Mouse (Mus musculus): ENCODE results near the gene Pik3r1.
A peak's percentile ranks its signal among the peaks of the same experiment; 100 is the strongest.

Gene Pik3r1

DNA sequence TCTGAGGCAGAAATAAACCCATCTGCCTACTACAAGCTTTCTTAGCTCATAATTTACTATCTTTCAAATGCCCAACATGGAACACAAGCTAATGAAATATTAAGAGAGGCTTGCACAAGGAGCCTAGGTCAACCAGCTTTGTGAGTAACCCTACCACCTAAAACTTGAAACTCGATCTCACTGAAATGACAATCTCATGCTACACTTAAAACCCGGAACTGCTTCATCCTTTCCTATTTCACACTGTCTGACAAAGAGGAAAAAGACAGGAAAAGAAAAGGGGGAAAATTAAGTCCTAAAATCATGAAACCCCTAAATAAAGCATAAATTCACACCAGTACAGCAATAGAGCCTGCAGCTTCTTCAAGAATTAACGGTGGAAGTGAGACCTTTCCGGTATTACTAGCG, 1.4 kb downstream of the Pik3r1 start:
- no peak for DNase-seq

DNA sequence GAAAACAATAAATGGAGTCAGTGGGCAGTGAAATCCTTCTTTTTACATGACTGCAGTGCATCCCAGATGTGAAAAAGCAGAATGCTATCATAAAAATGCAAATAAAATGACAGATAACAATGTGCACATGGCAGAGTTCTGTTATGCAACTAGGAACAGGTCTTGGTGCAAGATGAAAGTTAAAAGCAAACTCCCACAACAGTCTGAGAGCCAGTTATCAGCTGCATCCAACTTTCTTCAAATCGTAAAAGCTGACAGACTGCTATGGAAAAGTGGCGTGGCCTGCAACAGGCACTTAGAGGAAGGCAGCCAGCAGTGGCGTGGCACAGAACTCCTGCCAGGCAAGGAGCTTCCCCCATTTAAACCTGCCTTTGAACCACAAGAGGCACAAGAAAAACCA, 2.0 kb downstream of the Pik3r1 start:
- no peak for DNase-seq

DNA sequence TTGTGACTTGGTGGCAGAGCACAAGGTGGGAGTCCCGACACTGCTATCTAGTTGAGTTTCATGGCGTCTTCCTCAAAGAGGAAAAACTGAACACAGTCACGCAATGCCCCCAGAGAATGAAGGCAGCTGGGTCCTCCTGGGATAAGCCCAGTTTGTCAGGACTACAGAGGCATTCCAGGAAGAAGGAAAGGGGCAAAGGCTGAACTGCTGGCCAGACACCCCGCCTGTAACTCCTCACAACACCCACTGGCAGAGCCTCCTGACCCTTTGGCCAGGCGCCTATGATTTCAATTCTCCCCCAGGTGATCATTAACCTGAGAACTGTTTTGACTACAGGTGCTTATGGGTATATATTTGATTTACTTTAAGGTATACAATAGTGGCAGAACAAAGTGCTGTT, 3.9 kb downstream of the Pik3r1 start:
- DNase-seq = no peak

DNA sequence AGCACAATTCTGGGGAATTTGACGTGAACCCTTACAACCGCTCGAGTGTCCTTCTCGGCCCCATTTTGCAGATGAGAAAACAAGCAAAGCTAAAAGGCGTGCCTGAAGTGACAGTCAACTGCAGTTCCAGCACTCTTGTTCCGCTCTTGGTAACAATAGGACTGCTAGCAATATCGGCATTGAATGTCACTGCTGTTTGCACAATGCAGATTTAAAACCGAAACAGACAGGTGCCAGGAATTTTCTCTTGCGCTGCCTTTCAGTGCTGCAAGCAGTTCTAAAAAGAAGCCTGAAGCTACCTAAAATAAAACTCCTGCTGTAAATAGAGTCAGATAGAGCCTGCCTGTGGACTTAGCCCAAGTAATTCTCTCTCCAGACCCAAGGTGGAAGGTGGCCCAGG, 4.3 kb downstream of the Pik3r1 start:
- DNase-seq = no peak

DNA sequence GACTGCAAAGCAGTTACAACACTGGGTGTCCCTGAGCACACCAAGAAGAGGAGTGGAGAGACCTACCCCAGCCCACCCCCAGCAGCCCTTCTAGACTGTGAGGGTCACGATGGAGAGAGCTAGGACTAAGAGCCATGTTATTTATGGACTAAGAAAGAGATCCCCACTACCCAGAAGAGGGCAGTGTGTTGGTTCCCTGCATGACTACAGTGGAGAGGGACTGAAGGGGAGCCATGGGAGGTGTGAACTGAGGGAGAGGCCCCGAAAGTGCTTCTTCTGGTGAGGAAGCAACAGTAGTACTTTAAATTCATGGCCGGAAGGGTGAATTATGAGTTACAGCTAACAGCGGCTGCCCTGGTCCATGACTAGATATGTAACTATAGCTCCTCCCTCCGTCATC, 4.9 kb downstream of the Pik3r1 start:
- no peak for DNase-seq

DNA sequence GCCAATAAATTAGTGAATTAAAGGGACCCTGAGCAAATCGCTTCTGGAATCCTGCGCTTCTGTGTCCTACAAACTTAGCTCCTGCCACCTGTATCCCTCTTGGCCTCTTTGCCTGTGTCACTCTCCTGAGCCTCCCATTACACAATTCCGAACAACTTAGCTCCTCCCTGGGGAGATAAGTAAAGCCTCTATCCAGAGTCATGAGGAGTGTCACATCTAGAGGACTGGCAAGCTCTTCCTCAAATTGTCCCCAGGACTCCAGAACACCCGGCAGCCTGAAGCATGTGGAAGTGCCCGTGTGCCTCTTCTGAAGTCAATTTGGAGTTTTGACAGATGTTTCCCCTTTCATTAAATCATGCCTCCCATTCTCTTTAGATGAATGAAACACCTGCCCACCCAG, 6.4 kb downstream of the Pik3r1 start:
- no peak for DNase-seq

DNA sequence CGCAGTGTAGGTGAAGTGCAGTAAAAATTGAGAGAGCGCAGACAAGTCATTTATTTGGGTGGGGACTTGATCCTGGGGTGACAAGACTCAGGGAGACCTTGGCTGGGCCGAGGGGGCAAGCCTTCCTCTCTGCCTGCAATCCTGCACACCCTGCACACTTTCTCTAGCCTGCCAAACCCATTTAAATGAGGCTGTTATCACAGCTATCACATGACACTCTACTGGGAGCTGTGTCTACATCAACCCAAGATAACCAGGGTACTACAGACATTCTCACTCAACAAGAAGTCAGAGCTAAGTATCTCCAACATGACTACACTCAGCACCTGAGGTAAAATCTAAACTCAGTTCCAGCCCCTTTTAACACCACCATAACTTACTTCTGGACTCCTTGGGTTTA, 7.1 kb downstream of the Pik3r1 start:
- DNase-seq = no peak

DNA sequence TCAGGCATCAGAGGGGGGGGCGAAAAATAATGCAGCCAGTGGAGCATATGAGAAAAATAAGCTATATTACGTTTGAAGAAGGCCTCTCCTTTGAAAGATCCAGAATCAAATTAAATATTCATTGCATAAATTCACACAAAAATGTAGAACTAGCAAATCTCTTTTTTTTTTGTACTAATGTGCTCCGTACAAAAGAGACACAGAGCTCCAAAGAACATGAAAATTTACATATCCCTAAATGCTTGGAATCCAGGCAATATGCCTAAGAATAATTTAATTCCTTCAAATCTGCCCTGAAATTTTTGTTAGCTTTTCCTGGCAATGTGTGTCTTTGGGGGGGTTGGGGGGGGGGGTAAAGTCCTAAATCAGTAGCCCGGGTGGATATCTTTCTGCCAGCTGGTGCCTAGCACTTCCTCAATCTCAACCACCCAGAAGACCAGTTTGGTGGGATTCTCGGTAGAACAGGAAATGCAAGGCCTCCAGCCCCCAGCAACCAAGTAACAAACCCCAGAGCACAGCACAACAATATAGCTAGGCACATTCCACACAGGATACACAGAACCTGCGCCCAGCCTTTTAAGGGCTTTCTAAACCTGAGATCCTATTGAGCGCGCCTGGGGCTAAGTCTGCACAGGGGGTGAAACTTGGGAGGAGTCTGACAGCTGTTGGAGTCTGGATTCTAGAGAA, 7.9 kb downstream of the Pik3r1 start:
- DNase-seq = peak; percentile 40

DNA sequence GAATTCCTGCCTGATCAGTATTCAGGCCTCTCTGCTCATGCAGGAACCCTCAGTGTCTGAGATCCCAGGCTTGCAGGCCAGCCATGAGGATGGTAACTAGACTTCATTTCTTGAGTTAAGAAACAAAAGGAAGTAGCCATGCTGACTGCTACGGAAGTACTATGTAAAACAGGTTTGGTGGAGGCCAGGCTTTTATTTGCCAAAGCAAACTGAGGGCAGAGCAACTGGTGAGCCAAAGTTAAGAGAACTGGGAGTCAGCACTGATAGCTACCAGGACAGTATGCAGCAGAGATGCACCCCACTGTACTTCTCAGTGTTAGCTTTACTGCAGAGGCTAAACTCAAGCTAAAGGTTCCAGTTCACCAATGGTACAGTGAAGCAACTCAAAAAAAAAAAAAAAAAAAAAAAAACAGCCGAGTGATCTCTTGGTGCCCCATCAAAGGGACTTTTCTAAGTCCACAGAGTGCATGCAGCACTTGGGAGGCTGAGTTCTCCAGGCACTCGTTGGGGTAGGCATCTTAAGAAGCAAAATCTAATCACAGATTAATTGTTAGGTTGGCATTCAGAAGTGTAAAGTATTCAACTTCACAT, 8.6 kb downstream of the Pik3r1 start:
- no peak for DNase-seq

DNA sequence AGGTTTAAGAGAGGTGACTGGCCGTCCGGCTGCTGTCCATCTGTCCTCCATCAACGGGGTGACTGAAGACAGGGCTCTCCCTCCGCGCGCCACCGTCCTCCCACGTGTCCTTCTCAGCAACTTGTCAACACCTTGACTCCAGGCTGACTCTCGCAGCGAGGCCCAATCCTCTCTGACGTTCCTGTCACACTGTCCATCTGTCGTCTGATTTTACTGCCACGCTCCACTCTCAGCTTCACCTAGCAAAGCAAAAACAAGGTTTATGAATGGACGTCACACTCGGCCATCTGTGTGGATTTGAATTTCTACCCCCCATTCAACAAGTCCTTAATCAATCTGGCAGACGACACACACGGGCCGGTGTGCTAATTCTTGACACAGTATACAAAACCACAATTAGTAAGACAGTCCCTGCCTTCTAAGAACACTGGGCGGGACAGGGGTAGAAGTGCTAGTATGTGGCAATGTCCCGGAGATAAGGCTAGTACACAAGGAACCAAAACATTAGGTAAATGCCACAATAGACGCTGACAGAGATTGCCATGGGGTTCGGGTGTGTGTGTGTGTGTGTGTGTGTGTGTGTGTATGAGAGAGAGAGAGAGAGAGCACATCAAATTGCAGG, 10.1 kb downstream of the Pik3r1 start:
- DNase-seq = no peak

DNA sequence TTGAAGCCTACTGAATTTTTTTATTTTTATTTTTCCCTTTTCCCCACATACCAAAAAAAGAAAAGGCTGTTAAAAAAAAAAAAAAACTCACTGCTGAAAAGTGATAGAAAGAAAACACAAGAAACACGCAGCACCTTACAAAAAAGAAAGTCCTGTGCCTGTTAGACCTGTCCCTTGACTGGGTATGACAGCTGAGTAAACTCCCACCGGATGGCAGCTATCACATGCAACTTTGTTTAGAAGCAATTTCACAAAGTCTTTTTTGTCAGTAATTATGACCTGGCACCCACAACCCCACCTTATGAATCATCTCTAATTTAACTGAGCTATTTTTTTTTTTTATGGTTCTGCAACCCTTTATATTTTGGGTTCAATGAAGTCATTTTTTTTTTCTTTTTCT, 12.8 kb downstream of the Pik3r1 start:
- DNase-seq = no peak

DNA sequence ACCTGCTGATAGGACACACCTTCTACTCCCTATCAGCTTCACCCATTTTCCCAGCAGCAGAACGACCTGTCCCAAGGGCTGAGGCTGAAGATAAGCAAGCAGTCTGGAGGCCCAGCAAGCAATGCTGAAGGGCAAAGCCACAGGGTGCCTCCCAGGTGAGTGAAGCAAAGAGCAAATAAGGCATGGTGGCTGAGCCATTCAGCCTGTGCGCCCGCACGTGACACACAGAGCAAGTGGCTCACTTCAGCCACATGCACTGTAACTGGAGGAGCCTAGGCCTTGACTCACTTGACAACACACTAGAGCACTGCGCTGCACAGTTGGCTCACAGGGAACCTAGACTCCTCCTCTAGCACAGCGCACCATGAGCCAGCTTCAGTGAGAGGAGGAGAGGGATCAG, 14.4 kb downstream of the Pik3r1 start:
- DNase-seq = no peak

DNA sequence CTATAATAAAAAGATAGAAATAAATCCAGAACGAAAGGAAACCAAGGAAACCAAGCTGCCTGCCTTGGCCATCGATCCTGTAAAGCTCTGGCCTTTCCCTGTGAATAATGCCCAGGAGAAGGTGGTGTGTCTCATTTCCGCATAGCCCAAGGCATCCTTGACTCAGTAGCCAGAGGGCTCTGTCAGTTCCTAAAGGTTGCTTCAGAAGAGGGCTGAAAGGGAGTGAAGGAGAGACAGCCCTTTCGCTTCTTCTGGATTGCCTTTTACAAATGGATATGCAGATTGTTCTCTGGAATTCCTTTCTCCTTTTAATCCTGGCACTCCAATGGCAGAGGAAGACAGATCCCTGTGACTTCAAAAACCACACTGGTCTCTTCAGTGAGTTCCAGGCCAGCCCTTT, 16.2 kb downstream of the Pik3r1 start:
- no peak for DNase-seq

DNA sequence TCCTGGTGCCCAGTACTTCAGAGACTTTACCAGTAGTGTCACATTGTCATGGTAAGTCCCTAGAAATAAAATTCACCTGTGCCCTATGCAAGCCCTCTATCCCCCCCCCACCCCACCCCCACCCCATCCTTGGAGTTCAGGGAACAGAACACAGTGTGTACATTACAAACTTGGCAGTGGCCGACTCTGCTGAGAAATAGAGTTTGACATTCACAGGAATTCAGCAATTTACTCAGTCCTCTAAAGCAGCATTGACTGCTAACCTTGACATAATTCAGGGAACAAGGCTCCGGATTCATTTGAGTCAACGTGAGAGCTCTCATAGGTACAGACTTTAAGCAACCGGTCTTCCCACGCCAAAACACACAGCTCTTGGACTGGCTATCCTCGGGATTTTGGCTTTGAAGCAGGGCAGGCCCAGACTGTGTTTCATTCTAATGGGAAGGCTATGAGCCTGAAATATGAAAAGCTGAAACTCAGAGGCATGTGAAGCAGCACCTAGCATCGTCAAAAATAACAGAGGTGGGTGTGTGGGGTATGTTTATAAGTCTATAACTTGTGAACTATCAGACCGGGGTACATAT, 21.9 kb downstream of the Pik3r1 start:
- no peak for DNase-seq

DNA sequence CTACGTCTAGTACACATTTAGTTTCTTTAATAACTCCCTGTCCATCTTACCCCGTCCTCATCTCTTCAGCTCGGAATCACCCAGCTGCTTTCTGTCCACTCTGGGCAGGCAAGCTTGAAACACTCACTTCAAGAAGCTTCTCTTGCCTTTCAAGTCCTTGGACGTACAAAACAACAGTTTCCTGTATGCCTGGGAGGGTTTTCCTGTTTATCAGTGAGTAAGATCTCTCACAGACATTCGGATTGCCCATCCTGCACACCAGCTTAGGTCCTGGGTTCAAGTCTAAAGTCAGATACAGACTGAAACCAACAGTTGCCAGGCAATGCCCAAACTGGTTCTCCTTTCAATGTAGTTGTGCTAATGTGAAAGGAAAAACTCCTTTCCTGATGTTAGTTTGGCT, 23.1 kb downstream of the Pik3r1 start:
- DNase-seq = no peak

DNA sequence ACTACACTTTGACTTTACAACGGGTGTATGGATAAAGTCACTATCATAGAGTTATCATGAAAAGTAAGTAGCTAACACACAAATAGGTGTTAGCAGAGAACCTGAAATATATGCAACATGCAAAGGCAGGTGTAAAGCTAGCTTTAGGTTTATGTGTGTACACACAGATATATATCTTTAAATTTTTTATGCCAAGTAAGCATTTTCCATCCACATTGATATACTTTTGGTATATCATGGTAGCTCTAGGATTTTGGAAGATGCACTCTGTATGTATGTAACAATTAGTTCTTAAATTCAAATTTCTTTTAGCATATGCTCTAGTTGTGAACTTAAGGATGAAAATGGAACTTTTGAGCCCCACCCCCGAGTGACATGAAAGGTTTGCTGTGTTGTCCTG, 24.0 kb downstream of the Pik3r1 start:
- no peak for DNase-seq

DNA sequence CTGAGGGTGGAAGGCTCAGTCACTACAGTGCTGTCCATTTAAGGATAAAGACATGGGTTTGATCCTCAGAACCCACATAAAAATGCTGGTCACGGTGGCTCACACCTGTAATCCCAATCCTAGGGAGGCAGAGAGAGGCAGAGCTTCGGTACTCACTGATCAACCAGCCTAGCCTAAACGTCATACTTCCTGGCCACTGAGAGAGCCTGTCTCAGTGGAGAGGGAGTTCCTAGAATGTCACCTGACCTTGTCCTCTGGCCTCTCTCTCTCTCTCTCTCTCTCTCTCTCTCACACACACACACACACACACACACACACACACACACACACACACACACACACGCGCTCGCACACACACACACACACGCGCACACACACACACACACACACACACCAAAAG, 24.8 kb downstream of the Pik3r1 start:
- no peak for DNase-seq

DNA sequence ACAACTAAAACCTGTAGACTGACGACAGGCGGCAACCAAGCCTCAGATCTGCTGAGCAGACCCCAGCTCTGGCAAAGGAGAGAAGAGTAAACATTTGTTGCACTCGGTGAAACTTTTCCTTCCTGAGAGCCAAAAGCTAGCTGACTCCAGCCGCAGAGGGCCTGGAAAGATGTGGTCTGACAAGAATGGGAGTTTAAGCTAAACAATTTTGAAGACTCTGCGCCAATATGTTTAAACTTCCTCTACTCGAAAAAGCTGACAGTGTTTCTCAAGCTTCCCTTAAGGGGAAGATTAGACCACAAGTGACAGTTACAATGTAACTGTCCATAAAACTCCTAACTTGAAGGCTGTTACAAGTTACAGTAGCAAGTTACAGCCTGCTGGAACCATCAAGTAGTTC, 25.4 kb downstream of the Pik3r1 start:
- DNase-seq = no peak

DNA sequence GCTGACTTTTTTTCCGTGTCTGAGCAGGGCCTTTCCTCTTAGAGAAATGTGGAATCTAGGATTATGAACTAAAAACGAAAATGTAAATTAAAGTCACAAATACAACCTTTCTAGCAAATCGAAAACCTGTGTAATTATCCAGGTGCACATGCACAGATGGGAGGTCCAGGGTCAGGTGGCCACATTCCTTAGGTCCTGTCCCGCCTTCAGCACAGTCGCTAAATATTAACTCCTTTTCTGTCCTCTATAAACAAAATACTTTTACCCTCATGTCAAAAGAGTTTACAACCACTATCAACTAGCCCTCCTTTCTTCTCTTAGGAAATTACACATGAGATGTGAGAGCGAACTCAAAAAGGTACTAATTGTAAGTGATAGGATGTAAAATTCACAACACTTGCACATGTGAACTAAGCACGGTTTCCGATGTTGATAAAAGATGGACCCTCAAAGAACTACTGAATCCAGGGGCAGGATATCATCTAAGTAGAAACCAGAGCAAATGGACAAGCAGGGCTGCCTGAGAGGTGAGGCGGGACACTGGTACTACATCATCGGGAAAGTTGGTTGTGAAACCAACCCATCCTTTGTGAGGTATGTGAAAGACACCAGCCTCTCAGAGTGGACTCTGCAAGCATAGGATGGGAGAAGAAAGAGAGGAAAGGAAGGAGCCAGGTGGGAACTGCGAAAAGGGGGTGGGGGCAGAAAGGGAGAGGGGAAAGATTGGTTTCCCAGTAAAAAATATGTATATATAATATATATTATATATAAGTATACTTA, 26.3 kb downstream of the Pik3r1 start:
- no peak for DNase-seq

DNA sequence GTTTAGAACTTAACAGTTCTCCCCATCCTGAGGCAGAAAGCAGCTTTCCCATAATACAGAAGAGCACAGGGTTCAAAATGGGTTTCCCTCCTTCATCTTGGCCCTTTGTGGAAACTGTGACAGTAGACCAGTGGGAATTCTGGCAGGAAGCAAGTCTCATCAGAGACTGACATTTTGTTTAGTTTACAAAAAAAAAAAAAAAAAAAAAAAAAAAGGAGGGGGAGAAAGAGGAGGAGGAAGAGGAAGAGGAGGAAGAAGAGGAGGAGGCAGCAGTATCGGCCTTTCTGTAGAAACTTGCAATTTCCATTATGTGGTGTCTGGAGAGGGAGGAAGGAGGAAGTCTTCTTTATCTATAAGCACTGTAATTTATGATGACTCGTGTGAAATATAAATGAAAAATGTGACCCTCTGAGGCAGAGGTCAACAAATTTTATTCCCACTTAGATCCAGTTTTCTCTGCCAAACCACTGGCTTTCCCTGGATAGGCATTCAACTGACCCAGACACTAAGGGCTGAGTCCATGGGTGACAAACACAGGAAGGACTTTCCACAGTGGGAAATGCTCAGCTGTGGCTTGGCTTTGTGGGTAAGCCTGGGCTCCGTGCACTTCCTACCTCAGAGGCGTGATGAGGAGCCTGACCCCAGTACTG, 28.2 kb downstream of the Pik3r1 start:
- no peak for DNase-seq

DNA sequence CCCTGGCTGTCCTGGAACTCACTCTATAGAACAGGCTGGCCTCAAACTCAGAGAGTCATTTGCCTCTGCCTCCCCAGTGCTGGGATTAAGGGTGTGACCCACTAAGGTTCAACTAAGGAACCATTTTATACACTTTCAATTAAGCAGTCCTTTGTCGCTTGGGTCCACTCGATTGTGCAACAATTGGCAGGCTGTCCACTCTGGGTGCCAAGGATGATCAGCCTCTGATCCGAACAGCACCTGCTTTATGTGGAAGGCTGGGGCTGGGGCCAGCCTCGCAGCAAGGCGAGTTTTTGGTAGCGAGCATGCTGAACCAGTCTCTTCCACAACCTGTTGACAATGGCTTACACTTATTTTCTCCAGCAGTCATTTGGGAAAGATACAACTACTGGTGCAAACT, 29.2 kb downstream of the Pik3r1 start:
- peak; percentile 47 for DNase-seq

DNA sequence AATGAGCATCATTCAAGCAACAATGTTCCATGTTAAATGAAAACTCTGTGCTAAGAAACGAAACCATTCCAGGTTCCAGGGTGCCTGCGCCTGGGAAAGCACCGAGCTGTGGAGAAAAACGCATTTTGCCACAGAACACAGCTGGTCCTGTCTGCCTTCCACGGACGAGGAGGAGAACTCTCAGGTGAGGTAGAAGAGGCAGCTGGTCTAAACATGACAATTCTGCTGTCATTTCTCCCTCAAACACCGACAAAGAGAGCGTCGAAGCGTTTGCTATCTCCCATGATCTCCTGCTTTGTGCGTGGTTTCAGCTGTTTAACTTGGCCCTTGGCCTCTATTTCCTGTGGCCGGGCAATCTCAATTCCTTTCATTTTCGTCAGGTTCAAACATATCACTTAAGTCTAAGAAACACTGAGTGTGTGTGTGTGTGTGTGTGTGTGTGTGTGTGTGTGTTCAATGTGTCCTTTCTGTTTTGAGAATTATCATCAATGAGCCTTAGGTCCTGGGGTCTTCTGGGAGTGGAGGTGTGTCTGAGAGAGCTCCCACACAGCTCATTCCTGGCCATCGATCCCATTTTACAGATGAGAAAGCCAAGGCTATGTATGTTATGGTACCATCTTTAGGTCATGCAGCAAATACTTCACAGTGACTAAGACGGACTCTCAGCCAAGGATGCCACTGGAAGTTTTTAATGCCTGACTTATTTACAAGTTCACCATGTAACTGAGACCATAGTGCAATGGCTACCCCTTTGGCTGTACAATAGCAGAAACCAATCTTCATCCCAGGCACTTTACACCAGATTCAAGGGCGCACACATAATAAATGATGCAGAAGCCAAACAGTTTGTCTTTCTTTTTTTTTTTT, 31.3 kb downstream of the Pik3r1 start:
- no peak for DNase-seq

Data from layer of hippocampus, adult 9-11 months (tissue).